Mouse (Mus musculus): ENCODE results near the gene Sgo1. TPM values are rescaled to one million over a fixed set of nuclear protein-coding genes. Genes with fewer than 3 reads are reported as not detected.
"Not testable (repeated sequence)": the region's sequence is repeated elsewhere in the genome, so short reads cannot be mapped to it uniquely, and the experiment has no call there.

Sgo1 gene
- total RNA-seq (2021), result under 1 TPM; 0.22 to 0.49 TPM
- long read RNA-seq, experiment 1, result 0 reads
- long read RNA-seq, experiment 2, result 0 reads

GRCm38 (mm10) chr17:53688877-53689802 is at the start of gene Sgo1:
TSS of gene Sgo1 (minus strand) at chr17:53689333.
- peak; percentile 96 to 97 for DNase-seq (ENCODE audit: low spot score in 2 of 2)
- intact Hi-C loops (cut with DNase I), result no loop called here

GRCm38 (mm10) chr17:53718916-53719315 is 29.8 kb upstream of the Sgo1 start:
- DNase-seq (ENCODE audit: low spot score in 2 of 2); intact Hi-C loops (cut with DNase I): not testable (repeated sequence)

GRCm38 (mm10) chr17:53718474-53718873 is 29.3 kb upstream of the Sgo1 start:
- no peak for DNase-seq (ENCODE audit: low spot score in 2 of 2)
- intact Hi-C loops (cut with DNase I), result no loop called here

- DNase-seq (ENCODE audit: low spot score in 2 of 2); intact Hi-C loops (cut with DNase I): not testable (repeated sequence)
Measured at GRCm38 (mm10) chr17:53715161-53715560, 26.0 kb upstream of the Sgo1 start.

DNA sequence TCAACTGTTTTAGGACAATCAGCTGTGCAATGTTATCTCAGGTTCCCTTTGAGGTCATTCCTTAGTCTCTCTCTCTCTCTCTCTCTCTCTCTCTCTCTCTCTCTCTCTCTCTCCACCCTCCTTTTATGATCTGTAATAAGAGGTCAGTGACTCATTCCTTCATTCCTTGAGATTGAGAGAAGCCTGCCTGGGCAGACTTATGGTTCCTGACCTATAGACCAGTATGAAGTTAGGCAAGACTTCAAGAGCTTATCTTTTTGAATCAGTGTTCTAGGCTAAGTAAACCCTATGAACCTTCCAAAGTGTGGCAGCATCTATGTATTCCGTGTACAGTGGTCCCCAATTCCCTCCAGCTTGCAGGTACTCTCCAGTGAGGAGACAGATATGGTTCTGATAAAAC is 25.3 kb upstream of the Sgo1 start:
- intact Hi-C loops (cut with DNase I), result no loop called here
- no peak for DNase-seq (ENCODE audit: low spot score in 2 of 2)

DNA sequence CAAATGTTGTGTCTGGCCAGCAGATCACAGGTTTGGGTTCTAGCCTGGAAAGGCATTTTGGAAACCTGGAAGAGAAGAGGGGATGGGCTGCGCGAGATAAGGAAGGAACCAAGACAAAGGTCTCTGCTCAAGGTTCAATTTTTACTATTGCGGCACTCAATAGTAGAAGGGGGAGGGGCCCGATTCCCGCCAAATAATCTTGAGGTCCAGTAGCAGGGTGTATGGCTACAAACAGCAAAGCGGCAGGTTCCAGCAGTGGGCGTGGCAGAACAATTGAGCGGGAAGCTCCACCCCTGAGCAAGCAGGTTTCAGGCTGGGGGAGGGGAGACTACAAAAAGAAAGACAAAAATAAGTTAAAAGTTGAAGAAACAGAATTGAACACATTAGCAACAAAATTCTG is 8.4 kb upstream of the Sgo1 start:
- DNase-seq (ENCODE audit: low spot score in 2 of 2), result not testable (repeated sequence)
- intact Hi-C loops (cut with DNase I), result loop anchor here (10.0 kb wide), 1 partner anchor 183 kb away; no protein-coding TSS in a partner anchor

- peak; percentile 8 to 31 for DNase-seq (ENCODE audit: low spot score in 2 of 2)
- intact Hi-C loops (cut with DNase I), result loop anchor here (10.0 kb wide), 1 partner anchor 179 kb away; no protein-coding TSS in a partner anchor
Measured at GRCm38 (mm10) chr17:53694039-53694438, 4.9 kb upstream of the Sgo1 start.

- no peak for DNase-seq (ENCODE audit: low spot score in 2 of 2)
- intact Hi-C loops (cut with DNase I), result loop anchor here (10.0 kb wide), 1 partner anchor 175 kb away; no protein-coding TSS in a partner anchor
Measured at GRCm38 (mm10) chr17:53689946-53690345, 813 bp upstream of the Sgo1 start.

- no peak for DNase-seq (ENCODE audit: low spot score in 2 of 2)
- intact Hi-C loops (cut with DNase I), result no loop called here
Measured at GRCm38 (mm10) chr17:53688321-53688720, 812 bp downstream of the Sgo1 start.

- intact Hi-C loops (cut with DNase I), result loop anchor here (5.0 kb wide), 1 partner anchor 154 kb away; no protein-coding TSS in a partner anchor
- peak; percentile 59 to 66 for DNase-seq (ENCODE audit: low spot score in 2 of 2)
Measured at GRCm38 (mm10) chr17:53678716-53679115, 10.4 kb downstream of the Sgo1 start.

DNA sequence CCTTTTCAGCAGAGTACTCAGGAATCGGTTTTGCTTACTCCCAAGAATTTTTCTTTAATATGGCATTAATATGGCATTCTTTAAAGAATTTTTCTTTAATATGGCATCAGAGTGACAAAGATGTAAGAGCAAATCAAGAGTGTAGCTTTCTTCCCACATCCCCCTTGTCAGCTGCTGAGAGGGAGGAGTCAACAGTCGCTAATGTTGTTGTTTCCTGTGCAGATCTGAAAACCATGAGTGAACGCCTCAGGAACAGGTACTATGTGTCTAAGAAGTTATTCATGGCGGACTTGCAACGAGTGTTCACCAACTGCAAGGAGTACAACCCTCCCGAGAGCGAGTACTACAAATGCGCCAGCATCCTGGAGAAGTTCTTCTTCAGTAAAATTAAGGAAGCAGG is 18.7 kb downstream of the Sgo1 start:
- intact Hi-C loops (cut with DNase I), result no loop called here
- no peak for DNase-seq (ENCODE audit: low spot score in 2 of 2)

GRCm38 (mm10) chr17:53664703-53665382 is 24.3 kb downstream of the Sgo1 start:
- intact Hi-C loops (cut with DNase I), result no loop called here
- no peak for DNase-seq (ENCODE audit: low spot score in 2 of 2)

DNA sequence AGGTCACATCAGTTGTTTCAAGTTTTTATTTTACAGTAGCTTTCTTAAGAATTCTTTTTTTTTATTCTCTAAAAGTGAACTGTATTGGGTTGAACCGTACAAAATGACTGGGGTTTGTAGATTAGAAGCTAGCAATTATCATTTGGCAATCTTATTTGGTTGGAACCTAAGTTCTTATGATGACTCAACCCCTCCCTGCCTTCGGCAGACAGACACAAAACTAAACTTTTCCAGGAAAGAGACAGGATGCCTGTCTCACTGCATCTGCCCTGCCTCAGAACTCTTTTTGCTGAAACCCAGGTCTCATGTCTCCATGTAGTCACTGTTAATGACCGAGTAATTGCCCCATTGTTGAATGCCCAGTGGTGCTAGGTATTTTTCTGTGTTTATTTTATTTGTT is 24.9 kb downstream of the Sgo1 start:
- DNase-seq (ENCODE audit: low spot score in 2 of 2), result no peak
- intact Hi-C loops (cut with DNase I), result no loop called here

GRCm38 (mm10) chr17:53661056-53661840 is 27.9 kb downstream of the Sgo1 start:
- no peak for DNase-seq (ENCODE audit: low spot score in 2 of 2)
- intact Hi-C loops (cut with DNase I), result no loop called here

- intact Hi-C loops (cut with DNase I), result loop anchor here (5.0 kb wide), 1 partner anchor 92 kb away; the partner anchor contains the start of gene Kat2b
- DNase-seq (ENCODE audit: low spot score in 2 of 2), result peak; percentile 45 to 51
Measured at GRCm38 (mm10) chr17:53659738-53660137, 29.4 kb downstream of the Sgo1 start.

DNA sequence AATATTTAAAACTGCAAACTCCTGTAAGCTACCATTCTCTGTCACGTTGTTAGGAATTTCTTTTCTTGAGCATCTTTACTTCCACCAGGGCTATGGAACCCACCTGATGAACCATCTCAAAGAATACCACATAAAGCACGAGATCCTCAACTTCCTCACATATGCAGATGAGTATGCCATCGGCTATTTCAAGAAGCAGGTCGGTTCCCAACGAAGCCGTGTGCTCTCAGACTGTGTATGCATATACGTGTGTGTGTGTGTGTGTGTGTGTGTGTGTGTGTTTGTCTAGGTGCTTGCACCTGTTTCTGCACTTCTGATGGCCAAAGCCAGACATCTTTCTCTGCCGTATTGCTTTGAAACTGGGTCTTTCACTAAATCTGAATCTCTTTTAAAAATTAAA is 29.9 kb downstream of the Sgo1 start:
- no peak for DNase-seq (ENCODE audit: low spot score in 2 of 2)
- intact Hi-C loops (cut with DNase I), result loop anchor here (5.0 kb wide), 1 partner anchor 92 kb away; the partner anchor contains the start of gene Kat2b

GRCm38 (mm10) chr17:53658668-53659067 is 30.5 kb downstream of the Sgo1 start:
- intact Hi-C loops (cut with DNase I), result loop anchor here (5.0 kb wide), 1 partner anchor 91 kb away; the partner anchor contains the start of gene Kat2b
- no peak for DNase-seq (ENCODE audit: low spot score in 2 of 2)

DNA sequence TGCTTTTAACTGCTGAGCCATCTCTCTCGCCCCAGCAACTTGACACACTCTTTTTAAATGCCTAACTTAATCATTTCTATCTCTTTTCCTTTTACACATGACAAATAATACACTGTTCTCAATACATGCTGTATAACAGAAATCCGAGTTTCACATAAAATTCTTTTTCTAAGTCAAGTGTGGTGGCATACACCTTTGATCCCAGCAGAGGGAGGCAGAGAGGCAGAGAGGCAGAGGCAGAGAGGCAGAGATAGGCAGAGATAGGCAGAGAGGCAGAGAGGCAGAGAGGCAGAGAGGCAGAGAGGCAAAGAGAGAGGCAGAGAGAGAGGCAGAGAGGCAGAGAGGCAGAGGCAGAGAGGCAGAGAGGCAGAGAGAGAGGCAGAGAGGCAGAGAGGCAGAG is 31.7 kb downstream of the Sgo1 start:
- intact Hi-C loops (cut with DNase I), result loop anchor here (5.0 kb wide), 1 partner anchor 90 kb away; the partner anchor contains the start of gene Kat2b
- DNase-seq (ENCODE audit: low spot score in 2 of 2), result not testable (repeated sequence)

DNA sequence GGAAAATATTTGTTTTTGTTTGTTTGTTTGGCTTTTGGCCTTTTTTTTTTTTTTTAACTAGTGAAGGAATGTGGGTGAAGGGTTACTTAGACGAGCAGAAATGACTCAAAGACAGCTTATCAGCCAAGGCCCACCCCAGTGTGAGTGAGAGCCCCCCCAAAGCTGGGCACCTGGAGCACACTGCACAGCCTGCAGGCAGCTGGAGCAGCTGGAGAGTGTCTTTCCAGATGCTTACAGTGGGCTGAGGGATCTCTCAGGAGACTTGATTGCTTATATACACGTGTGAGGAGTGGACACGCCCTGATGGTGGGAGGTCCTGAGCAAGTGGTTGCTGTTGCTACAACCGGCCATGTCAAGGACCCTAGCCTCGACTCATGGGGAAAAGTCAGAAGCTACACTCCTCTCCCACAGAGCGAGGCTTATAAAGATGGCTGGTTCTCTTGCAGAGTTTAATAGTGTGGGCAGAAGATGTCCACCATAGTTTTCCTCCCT is 32.7 kb downstream of the Sgo1 start:
- intact Hi-C loops (cut with DNase I), result loop anchor here (5.0 kb wide), 1 partner anchor 89 kb away; the partner anchor contains the start of gene Kat2b

More for the DNA sequence above, 32.7 kb downstream of the Sgo1 start:
- DNase-seq (ENCODE audit: low spot score in 2 of 2), result no peak

Measured in left cerebral cortex, postnatal 14 days (tissue).